Mouse (Mus musculus) 3T3-L1 (cell line): ENCODE results near the gene Terb2.
A peak's percentile ranks its signal among the peaks of the same experiment; 100 is the strongest.

ENCODE experiments used
- DNase-seq: peaks from one replicate; pipeline ENCODE4 v3.0.0-alpha.2; 2015; ENCODE audit warnings: low read depth, low spot score

The Terb2 gene

DNA sequence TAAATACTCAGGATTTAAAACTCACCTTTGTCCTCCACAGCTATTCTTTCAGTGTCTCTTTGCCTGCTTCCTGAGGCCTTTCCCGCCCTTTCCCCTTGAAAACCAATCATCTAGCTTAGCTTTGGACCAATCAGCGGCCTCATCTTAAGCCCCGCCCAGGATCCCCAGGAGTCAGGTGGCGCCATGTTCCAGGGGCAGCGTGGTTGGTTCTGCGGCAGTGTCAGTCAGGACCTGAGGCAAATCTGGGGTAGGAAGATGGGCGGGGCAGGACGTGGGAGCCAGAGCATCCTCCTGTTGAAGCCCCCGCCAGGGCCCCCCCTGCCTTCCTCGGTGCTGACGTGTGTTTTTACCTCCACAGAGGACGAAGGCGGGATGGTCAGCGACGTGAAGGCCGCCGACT lies at the start of gene Terb2, which contains the start of gene Patl2:
Gene Terb2 (plus strand): TSS at position 167 of the 400 bp plus-strand sequence.
Gene Patl2 (minus strand): TSS at position 84 of the 400 bp plus-strand sequence.
- DNase-seq, result no peak

DNA sequence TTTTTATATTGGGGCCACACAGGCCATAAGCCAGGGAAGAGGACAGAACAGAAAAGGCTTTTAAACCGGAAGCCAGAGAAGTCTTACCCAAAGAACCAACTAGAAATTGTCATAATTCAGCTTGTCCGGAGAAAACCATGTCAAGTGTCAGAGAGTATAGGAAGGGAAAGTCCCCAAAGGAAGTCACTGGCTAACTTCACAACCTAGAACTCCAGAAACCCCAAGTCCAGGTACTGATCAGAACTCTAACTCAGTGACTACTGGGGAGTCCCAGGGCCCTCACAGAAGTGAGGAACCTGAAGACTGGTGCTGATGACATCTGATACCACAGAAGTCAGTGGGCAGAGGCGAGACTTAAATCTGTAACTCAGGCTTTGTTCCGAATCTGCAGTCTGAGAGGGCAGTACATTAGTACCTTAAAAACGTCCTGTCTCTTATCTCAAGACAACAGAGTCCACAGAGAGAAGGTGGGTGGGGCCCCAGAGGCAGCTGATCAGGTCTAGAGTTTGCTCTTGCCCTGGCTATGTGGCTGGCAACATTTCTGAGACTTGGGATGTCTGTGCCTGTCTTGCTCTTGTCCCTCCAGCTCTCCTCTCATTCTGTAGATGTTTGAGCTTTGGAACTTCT lies 48.1 kb upstream of the Terb2 start:
- DNase-seq, result no peak

DNA sequence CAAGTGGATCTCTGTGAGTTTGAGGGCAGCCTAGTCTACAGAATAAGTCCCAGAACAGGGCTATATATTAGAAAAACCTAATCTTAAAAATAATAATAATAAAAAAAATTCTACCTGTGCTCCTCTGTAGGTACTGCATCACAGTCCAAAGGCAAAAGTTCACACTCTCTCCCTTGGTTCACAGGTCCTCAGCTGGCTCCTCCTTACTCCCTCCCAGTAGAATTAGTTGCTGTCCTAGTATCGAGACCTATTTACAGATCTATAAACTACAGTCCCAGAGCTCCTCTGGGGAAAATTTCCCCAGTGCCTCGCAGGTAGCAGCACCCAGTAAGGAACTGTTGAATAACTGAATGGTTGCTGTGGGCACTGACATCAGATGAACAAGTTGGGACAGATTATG lies 45.3 kb upstream of the Terb2 start:
- no peak for DNase-seq

DNA sequence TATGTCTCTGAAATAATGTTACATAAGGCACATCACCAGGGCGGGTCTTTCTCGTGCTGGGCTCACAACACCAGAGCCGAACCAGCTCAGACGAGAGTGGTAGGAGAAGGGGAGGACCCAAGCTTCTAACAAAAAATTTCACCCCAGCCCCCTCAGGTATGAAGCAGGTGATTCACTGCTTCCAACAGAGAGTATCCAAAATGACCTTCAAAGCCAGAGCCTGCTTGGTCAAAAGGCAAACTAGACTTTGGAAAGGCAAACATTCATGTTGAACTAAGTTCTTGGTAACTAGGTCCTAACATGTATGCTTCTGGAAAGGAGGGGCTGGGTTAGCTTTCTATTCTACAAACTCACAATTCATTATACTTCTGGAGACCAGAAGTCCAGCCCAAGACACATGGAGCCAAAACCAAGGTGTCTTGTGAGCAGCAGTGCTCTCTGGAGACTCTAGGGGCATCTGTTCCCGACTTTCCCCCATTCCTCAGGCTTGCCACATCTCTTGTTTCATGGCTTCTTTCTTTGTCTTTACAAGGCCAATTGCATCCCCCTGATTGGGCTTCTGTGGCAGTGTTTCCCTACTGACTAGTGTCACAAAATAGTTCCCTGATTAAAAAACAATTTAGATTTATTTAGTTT lies 44.6 kb upstream of the Terb2 start:
- DNase-seq, result no peak

DNA sequence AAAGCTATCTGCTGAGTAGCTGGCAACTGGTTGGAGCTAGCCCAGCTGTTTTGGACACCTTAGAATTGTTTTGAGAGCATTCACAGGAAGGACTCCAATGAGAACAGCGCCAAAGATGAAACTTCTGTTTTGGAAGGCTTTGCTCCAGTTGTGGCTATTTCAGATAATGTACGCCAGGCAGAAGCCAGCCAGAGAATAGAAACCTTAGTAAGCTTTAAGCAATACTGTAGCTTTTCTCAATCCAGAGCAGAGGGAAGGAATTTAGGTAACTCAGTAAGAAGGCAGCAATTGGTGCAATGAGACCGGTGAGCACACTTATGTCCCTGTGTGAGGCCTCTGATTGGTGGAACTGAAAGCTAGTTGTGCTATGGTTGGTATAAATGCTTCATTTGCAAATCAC lies 43.0 kb upstream of the Terb2 start:
- no peak for DNase-seq

DNA sequence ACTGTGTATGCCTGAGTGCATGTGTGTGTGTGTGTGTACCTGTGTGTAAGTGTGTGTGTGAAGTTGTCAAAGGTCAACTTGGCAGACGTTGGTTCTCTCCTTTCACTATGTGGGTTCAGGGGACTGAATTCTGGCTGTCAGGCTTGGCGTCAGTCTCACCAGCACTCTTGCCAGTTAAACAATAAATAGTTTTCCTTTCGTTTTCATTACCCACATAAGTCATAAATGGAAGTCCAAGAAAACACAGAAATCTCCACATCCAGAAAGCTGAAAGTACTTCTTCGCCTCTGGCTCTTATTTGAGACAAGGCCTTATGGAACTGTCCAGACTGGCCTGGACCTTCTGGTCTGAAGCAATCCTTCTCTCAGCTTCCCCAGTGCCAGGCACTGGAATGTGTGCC lies 40.3 kb upstream of the Terb2 start:
- DNase-seq, result no peak

DNA sequence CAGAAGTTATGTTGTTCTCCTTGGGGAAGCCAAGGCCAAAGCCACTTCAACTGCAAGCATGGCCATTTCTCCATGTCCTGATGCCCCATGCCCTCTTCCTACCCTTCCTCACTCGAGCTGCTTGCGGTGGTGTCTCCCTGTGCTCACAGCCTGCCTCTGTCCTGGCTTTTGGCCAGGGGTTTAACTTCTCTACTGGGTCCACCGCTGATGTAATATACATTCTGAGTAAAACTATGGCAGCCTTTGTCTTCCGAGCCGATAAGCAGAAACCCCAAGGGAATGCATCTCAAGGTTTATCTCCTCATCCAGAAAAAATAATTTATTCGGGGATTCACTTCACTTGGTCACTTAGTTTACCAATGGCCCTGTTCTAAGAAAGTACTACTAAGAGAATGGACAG lies 39.4 kb upstream of the Terb2 start:
- DNase-seq, result peak; percentile 36

DNA sequence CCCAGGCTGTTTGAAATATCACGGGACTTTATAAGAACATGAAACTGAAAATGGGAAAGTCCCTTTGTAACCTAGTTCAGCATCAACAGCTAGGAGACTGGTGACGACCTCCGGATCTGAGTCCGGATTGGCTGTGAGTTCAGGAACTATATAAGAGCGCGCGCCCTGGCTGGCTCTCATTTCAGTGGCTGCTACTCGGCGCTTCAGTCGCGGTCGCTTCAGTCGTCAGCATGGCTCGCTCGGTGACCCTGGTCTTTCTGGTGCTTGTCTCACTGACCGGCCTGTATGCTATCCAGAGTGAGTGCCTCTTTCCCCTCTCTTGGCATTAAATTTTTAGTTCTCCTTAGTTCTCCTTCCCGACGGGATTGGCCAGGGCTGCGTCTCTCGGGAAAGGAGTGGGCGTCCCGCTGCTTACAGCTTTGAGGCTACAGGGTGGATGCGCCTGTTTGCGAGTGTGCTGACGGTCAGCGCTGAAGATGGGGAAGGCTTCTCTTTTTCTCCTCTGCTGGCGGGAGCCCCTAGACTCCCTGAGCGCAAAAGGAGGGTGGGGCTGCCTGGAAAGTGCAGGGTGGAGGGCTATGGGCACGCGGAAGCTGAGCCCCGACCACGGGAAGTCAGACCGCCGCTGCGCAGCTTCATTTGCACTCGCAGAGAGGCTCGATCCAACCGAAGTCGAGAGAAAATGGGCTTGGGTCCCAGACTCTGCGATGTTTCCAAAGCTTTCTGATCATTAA lies 38.4 kb upstream of the Terb2 start, which contains the start of gene B2m:
Gene B2m (plus strand): TSS at position 179 of the 734 bp plus-strand sequence.
- DNase-seq, result peak; percentile 100

DNA sequence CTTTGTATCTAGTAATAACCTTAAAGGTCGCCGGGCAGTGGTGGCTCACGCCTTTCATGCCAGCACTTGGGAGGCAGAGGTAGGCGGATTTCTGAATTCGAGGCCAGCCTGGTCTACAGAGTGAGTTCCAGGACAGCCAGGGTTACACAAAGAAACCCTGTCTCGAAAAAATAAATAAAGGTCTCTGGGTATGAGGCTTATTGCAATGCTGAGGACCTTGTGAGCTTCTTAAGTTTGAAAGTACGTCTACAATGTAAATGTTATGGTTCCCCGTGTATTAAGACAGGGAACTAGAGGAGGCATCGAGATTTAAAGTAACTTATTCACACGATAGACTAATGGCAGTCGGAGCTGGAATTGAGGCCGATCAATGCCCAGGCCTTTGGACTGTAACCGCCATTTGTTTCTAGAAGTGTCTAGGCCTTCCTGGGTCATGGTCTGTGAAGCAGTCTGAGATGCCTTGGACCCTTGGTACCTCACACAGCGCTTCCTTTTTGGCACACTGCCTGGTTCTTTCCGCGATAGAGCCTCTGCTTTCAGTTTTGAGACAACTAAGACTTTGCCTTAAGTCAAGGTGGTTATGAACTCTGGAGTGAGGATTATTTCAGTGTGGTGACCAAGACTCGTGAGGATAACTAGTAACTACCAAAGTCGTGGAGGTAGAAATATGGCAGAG lies 37.7 kb upstream of the Terb2 start:
- peak; percentile 85 for DNase-seq

DNA sequence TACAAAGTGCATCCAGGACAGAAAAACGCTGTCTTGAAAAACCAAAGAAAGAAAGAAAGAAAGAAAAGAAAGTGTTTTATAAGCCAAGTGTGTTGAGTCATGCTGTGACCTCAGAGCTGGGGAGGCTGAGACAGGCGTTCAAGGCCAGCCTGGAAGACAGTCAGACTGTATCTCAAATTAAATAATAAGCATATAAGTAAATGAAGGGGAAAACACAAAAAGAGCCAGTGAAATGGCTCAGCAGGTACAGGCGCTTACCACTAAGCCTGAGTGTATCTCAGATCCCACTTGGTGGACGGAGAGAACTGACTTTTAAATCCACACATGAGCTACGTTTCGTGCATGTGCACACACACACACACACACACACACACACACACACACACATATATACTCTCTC lies 36.8 kb upstream of the Terb2 start:
- no peak for DNase-seq

DNA sequence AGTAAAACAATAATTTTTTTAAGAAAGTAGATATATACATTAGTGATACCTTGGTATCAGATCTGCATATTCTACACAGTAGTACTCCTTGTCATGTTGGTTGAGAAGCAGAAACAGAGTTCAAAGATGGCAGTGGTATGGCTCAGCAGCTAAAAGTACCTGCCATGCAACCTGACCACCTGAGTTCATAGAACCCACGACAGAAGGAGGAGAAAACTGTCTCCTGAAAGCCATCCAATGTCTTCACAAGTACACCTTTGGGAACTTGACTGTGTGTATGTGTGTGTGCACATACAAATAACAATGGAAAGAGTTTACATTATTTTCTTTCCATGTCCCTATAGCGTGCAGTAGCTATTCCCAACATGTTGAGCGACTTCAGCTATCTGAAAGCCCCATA lies 36.4 kb upstream of the Terb2 start:
- DNase-seq, result no peak

DNA sequence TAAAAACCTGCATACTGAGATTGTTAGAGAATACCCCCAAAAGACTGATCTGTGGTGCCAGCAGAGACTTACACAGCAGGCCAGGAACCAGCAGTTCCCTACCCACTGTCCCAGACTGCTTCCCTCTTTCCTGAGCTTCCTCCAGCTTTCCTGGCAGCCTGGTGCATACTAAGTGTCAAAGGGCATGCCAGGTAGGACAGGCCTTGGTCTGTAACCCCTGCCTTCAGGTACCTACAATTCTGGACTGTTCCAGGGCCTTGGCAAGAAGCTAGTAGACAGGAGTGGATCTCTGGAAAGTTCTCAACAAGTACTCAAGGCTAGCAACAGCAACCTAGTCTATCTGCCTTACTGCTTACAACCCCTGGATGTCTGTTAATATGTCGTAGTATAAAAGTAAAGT lies 34.9 kb upstream of the Terb2 start:
- no peak for DNase-seq

DNA sequence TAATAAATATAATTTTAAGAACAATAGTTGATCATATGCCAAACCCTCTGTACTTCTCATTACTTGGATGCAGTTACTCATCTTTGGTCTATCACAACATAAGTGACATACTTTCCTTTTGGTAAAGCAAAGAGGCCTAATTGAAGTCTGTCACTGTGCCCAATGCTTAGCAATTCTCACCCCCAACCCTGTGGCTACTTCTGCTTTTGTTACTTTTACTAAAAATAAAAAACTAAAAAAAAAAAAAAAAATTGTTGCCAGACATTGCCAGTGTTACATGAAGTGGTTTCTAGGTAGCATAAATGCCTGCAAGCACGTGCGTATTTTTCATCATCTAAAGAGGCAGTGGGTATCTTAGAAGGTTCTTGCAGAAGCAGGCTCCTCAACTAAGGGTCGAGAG lies 33.2 kb upstream of the Terb2 start:
- DNase-seq, result no peak

DNA sequence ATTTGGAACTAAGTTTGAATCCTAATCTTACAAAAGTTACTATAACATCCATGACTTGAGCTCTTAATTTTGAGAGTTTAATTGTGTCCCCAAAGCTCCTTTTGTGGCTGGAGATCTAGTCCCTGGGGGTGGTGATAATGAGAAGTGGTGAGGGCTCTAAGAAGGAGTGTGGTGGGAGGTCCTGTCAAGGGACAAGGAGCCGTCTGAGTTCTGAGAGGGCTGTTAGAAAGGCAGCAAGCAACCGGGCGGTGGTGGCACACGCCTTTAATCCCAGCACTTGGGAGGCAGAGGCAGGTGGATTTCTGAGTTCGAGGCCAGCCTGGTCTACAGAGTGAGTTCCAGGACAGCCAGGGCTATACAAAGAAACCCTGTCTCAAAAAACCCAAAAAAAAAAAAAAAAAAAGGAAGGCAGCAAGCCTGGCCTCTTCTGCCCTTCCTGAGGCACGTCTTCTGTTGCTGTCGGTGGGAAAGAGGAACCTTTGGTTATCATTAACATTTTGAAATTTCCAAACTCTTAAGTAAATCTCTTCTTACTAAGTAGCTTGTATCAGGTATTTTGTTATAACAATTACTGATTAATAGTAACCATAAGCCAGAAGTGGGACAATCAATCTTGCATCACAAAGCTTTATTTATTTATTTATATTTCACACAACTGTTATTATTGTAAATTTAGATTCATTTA lies 32.2 kb upstream of the Terb2 start:
- DNase-seq, result no peak

DNA sequence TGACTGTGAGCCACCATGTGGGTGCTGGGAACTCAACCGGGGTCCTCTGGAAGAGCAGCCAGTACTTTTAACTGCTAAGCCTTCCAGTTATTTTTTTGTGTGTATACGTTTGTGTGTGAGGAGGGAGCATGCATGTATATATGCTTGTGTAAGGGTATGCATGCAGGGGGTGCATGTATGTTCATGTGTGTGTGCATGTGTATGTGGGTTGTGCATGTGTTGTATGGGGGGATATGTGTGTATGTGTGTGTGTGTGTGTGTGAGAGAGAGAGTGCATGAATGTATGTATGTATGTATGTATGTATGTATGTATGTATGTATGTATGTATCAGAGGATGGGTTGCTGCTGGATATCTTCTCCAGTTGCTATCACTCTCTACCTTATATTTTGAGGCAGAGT lies 31.6 kb upstream of the Terb2 start:
- no peak for DNase-seq

DNA sequence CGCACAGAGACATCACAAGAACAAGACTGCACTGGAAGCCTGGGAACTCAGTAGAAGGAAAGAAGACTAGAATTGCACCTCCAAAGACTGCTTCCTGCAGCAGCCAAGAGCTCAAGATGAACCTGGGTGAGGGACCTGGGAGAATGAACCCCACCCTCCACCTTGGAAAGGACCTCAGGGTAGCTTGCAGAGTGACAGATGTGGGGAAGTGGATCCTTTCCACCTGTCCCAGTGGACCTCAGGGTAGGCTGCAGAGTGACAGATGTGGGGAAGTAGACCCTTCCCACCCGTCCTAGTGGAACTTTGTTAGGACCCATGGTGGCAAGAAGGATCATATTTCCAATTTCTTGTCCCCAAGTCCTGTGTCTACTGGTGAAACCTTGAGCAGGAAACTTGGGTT lies 30.8 kb upstream of the Terb2 start:
- no peak for DNase-seq

DNA sequence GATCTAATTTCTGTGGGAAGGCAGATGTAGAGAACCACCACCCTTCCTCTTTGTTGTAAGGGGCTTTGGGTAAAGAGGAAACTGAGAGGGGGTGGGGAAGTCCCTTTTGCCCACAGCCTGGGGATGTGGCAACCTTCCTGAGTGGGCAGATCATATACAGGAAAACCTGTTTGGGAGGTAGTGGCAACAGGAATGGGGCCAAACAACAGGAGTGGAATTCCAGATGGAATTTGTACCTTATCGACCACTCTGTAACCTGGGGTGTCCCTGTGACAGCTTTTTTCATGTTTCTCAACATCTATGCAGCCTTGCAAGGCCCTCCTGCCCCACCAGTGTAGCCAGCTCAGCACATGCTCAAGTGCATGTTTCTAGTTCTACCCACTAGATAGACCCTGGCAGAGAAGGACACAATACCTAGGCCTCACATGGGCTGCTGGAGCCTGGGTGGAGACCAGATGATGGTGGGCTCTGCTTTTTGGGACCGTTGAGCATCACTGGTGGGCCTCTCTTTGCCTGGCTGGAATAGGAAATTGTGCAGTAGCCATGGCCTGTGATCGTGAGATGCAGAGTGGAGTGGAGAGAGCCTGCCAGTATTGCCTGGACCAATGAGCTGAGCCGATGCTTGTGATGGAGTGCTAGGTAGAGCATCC lies 29.9 kb upstream of the Terb2 start:
- no peak for DNase-seq

DNA sequence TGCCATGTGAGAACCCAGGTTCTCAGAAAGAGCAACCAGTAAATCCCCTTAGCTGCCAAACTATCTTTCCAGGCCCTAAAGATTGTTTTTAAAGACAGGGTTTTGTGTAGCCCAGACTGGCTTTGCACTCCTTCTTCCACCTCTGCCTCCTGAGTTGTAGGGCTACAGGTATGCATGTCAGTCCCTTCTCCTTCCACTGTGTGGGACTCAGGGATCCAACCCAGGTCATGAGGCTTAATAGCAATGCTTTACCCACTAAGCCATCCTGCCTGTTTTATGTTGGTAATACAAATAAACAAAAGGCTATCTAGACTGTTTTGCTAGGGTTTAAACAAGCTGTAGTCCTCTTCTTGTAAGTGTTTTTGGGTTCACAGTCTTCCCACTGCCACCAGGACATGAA lies 28.5 kb upstream of the Terb2 start:
- no peak for DNase-seq

DNA sequence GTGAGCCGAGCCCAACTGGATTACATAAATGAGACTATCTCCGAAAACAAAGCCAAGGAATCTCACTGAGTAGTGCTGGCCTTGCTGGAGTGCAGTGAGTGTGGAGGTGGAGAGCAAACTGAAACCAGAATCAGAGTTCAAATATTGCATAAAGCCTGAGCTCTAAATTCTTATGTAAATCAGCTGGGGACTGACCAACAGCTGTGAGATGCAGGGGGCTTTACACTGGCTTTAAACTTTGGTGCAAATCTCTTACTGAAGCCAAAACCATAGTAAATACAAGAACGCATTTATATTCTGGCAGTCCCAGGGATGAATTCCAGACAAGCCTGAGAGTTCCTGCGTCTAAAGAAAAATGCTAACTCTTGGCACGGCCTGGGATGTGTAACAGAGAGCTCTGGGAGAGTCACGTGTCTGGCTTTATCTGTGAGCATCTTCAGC lies 27.7 kb upstream of the Terb2 start:
- DNase-seq, result no peak

DNA sequence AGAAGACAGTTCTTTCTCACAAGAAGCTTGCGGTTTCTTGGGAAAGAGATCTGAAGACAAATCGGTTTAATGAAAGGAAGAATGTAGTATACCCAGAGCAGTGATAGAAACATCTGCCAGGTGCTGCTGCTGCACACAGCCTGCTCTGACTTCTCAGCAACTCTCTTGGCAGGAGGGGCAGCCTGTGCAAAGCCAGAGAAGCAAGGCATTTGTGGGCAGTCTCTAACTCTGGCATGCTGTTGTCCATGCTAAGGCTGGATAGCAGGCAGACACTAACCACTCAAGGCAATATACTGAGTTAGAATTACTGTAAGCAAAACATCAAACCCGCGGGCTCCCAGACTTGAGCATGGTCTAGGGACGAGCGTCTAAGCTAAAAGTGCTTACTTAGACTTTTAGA lies 26.4 kb upstream of the Terb2 start:
- DNase-seq, result no peak

DNA sequence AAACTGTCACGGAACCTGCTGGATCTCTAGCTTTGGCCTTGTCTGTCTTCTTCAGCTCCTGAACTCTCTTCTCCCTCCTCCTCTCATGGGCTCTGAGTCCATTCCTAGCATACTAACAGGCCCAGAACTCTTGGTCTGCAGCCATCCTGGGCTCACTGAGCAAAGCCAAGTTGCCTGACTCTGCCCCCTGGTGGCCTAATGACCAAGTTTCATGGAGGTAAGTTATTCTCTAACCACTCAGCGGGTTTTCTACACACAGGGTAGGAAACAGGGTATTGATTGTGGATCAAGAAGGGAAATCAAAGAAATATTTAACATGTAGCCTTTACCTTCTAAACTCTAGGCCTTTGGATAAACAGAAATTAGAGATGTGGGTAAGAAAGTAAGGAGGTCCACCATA lies 25.4 kb upstream of the Terb2 start, which contains the start of gene Trim69:
Gene Trim69 (plus strand): TSS at position 21 of the 400 bp plus-strand sequence.
- peak; percentile 97 for DNase-seq
